Mouse (Mus musculus): ENCODE data around the gene Gm45711. TPM values are rescaled to one million over a fixed set of nuclear protein-coding genes. Genes with fewer than 3 reads are reported as not detected.

Gm45711 gene
- polyA plus RNA-seq, 1 experiment from 2014 or later = not detected

- H3K4me1 ChIP-seq (replicated peaks; ENCODE audit: insufficient read depth, low read length) = 0 out of 2 replicates have a peak, but pooled peaks cover 3% of the 10 kb centered on the region
- peaks cover 14% of the 10 kb centered on the region for H3K36me3 ChIP-seq (ENCODE audit: insufficient read depth, low read length)
- no peak for DNase-seq (ENCODE audit: low spot score)
- H3K9me3 ChIP-seq (replicated peaks; ENCODE audit: low read length) = no peaks in the 10 kb centered on the region
- H3K9ac ChIP-seq (ENCODE audit: low read depth, low read length) = no peak overlapping the region
- no peak overlapping the region for H3K27ac ChIP-seq
- H3K4me2 ChIP-seq (ENCODE audit: low read length) = no peak overlapping the region
- no peak for ATAC-seq (replicated peaks; ENCODE audit: low FRiP score, low read depth)
- H3K27me3 ChIP-seq (ENCODE audit: insufficient read depth, low read length) = no peaks in the 10 kb centered on the region
- 55% methylated on average over 12 of the region's 12 CpGs for WGBS
- no peak for TF ChIP-seq CTCF (IDR thresholded peaks at IDR 0.05; ENCODE audit: low read depth)
- H3K4me3 ChIP-seq (replicated peaks; ENCODE audit: low read depth, low read length) = no peak overlapping the region
Observed at GRCm38 (mm10) chr8:104346706-104347105, 36.8 kb upstream of the Gm45711 start.

GRCm38 (mm10) chr8:104344622-104345021 is 34.7 kb upstream of the Gm45711 start:
- WGBS = 93% methylated on average over 5 of the region's 5 CpGs
- H3K4me2 ChIP-seq (ENCODE audit: low read length) = no peak overlapping the region

GRCm38 (mm10) chr8:104343957-104344356 is 34.1 kb upstream of the Gm45711 start:
- 12% methylated on average over 7 of the region's 7 CpGs for WGBS
- Histone ChIP-seq H3K36me3 (ENCODE audit: insufficient read depth, low read length) (peaks cover 14% of the 10 kb centered on the region), H3K4me1 (replicated peaks; ENCODE audit: insufficient read depth, low read length) (0 out of 2 replicates have a peak, but pooled peaks cover 12% of the 10 kb centered on the region), H3K27me3 (ENCODE audit: insufficient read depth, low read length) (no peaks in the 10 kb centered on the region), H3K9me3 (replicated peaks; ENCODE audit: low read length) (no peaks in the 10 kb centered on the region), H3K4me2 (ENCODE audit: low read length) (no peak overlapping the region), H3K27ac (no peak overlapping the region), H3K4me3 (replicated peaks; ENCODE audit: low read depth, low read length) (no peak overlapping the region), H3K9ac (ENCODE audit: low read depth, low read length) (no peak overlapping the region)
- peak; percentile 96 for TF ChIP-seq CTCF (IDR thresholded peaks at IDR 0.05; ENCODE audit: low read depth)
- ATAC-seq (replicated peaks; ENCODE audit: low FRiP score, low read depth) (peak; percentile 60), DNase-seq (ENCODE audit: low spot score) (peak; percentile 89)

More at GRCm38 (mm10) chr8:104344622-104345021, 34.7 kb upstream of the Gm45711 start:
- Histone ChIP-seq H3K4me1 (replicated peaks; ENCODE audit: insufficient read depth, low read length) (0 out of 2 replicates have a peak, but pooled peaks cover 9% of the 10 kb centered on the region), H3K27me3 (ENCODE audit: insufficient read depth, low read length) (no peaks in the 10 kb centered on the region), H3K27ac (no peak overlapping the region), H3K9me3 (replicated peaks; ENCODE audit: low read length) (no peaks in the 10 kb centered on the region), H3K4me3 (replicated peaks; ENCODE audit: low read depth, low read length) (no peak overlapping the region), H3K9ac (ENCODE audit: low read depth, low read length) (no peak overlapping the region), H3K36me3 (ENCODE audit: insufficient read depth, low read length) (peaks cover 14% of the 10 kb centered on the region)
- no peak for ATAC-seq (replicated peaks; ENCODE audit: low FRiP score, low read depth)
- DNase-seq (ENCODE audit: low spot score) = no peak
- TF ChIP-seq CTCF (IDR thresholded peaks at IDR 0.05; ENCODE audit: low read depth) = no peak

- H3K9ac ChIP-seq (ENCODE audit: low read depth, low read length) = no peak overlapping the region
- 64% methylated on average over 5 of the region's 5 CpGs for WGBS
- no peaks in the 10 kb centered on the region for H3K9me3 ChIP-seq (replicated peaks; ENCODE audit: low read length)
- H3K4me3 ChIP-seq (replicated peaks; ENCODE audit: low read depth, low read length) = no peak overlapping the region
- no peak for TF ChIP-seq CTCF (IDR thresholded peaks at IDR 0.05; ENCODE audit: low read depth)
- no peak for ATAC-seq (replicated peaks; ENCODE audit: low FRiP score, low read depth)
- DNase-seq (ENCODE audit: low spot score) = no peak
- H3K4me2 ChIP-seq (ENCODE audit: low read length) = no peak overlapping the region
- 0 out of 2 replicates have a peak, but pooled peaks cover 12% of the 10 kb centered on the region for H3K4me1 ChIP-seq (replicated peaks; ENCODE audit: insufficient read depth, low read length)
- H3K36me3 ChIP-seq (ENCODE audit: insufficient read depth, low read length) = peaks cover 11% of the 10 kb centered on the region
- H3K27ac ChIP-seq = no peak overlapping the region
- no peaks in the 10 kb centered on the region for H3K27me3 ChIP-seq (ENCODE audit: insufficient read depth, low read length)
Observed at GRCm38 (mm10) chr8:104342426-104342825, 32.5 kb upstream of the Gm45711 start.

- Histone ChIP-seq H3K36me3 (ENCODE audit: insufficient read depth, low read length) (peaks cover 7% of the 10 kb centered on the region), H3K4me3 (replicated peaks; ENCODE audit: low read depth, low read length) (peak overlapping the region; percentile 67), H3K27me3 (ENCODE audit: insufficient read depth, low read length) (no peaks in the 10 kb centered on the region), H3K4me2 (ENCODE audit: low read length) (peak overlapping the region; percentile 87), H3K4me1 (replicated peaks; ENCODE audit: insufficient read depth, low read length) (0 out of 2 replicates have a peak, but pooled peaks cover 12% of the 10 kb centered on the region), H3K9me3 (replicated peaks; ENCODE audit: low read length) (no peaks in the 10 kb centered on the region), H3K27ac (no peak overlapping the region), H3K9ac (ENCODE audit: low read depth, low read length) (0 out of 2 replicates have a peak overlapping the region, but pooled peaks have one; percentile 83)
- TF ChIP-seq CTCF (IDR thresholded peaks at IDR 0.05; ENCODE audit: low read depth) = no peak
- WGBS = 40% methylated on average over 6 of the region's 6 CpGs
- ATAC-seq (replicated peaks; ENCODE audit: low FRiP score, low read depth) = no peak
- no peak for DNase-seq (ENCODE audit: low spot score)
Observed at GRCm38 (mm10) chr8:104341678-104342077, 31.8 kb upstream of the Gm45711 start.

- Histone ChIP-seq H3K36me3 (ENCODE audit: insufficient read depth, low read length) (peaks cover 4% of the 10 kb centered on the region; the same call in 1 of the 2 replicates), H3K9ac (ENCODE audit: low read depth, low read length) (peak overlapping the region; percentile 83), H3K27me3 (ENCODE audit: insufficient read depth, low read length) (no peaks in the 10 kb centered on the region), H3K9me3 (replicated peaks; ENCODE audit: low read length) (no peaks in the 10 kb centered on the region), H3K27ac (peak overlapping the region; percentile 90), H3K4me3 (replicated peaks; ENCODE audit: low read depth, low read length) (peak overlapping the region; percentile 67), H3K4me1 (replicated peaks; ENCODE audit: insufficient read depth, low read length) (0 out of 2 replicates have a peak, but pooled peaks cover 12% of the 10 kb centered on the region), H3K4me2 (ENCODE audit: low read length) (peak overlapping the region; percentile 87)
- whole genome bisulfite sequencing = under 1% methylated on average over 24 of the region's 24 CpGs
- ATAC-seq (replicated peaks; ENCODE audit: low FRiP score, low read depth) (peak; percentile 71), DNase-seq (ENCODE audit: low spot score) (peak; percentile 95)
- no peak for TF ChIP-seq CTCF (IDR thresholded peaks at IDR 0.05; ENCODE audit: low read depth)
Observed at GRCm38 (mm10) chr8:104341106-104341561, 31.3 kb upstream of the Gm45711 start.
